Mouse (Mus musculus) left cerebral cortex, adult 11 months (tissue): ENCODE measurements around the gene Rsu1.

Experiments used
- DNase-seq: peaks from one replicate; pipeline ENCODE4 v3.0.0; 2022; ENCODE audit warnings: low spot score

The Rsu1 gene

DNA sequence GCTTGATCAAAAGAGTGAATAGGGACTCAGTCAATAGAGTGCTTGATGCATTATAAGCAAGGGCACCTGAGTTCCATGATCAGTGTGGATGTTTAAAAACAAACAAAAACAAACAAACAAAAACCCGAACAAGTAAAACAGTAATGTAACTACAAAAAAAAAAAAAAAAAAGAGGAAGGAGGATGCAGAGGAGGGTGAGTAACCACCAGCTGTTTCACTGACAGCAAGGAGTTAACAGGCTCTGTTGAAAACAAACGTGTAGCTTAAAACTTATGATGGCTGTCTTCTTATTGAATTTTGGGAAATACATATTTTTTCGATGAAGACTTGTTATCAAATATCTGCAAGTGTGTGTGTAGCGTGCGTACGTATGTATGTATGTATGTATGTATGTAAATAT is 222.6 kb downstream of the Rsu1 start:
- DNase-seq = no peak

DNA sequence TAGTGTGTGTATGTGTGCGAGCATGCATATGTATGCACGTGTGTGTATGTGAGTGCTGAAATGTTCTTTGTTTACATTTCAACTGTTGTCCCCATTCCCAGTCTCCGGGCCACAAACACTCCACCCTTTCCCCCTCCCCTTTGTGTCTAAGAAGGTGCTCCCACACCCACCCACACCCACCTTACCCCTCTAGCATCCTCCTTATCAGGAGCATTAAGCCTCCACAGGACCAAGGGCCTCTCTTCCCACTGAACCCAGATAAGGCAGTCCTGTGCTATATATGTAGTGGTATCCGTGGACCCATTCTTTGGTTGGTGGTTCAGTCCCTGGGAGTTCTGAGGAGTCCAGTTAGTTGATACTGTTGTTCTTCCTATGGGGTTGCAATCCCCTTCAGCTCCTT is 226.7 kb downstream of the Rsu1 start:
- DNase-seq = no peak

DNA sequence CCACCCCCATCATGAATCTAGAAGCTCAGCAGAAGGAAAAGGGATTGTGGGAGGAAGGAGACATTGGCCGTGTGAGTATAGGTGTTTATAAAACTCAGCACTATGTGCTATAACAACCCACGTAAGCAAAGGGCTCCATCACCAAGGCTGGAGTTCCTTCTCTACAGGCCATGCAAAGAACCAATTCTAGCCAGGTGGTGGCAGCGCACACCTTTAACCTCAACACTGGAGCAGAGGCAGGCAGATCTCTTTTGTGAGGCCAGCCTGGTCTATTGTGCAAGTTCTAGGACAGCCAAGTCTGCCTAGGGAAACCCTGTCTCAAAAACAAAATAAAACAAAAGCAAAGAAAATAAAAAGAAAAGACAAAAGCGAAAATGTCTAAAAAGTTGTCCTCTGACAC is 231.4 kb downstream of the Rsu1 start:
- DNase-seq = no peak

DNA sequence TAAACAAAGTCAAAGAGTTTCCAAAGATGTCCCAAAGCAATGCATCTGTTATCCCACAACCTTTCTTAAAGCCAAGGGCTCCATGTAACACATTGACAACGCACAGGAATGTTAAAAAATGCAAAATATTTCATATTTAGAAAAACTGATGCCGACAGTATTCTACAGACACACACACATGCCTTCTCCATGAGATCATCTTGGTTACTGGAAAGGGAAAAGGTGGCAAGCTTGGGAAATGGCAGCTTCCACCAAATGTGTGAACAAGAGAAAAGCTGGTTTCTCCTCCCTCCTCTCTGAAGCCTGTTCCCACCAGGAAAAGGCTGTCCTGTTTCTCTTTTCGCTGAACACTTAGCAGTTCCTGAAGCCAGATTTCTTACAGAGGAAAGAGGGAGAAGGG is 232.4 kb downstream of the Rsu1 start:
- no peak for DNase-seq
